Mouse (Mus musculus): ENCODE measurements around the gene Uck2.

- TF ChIP-seq POLR2A (IDR thresholded peaks at IDR 0.05; ENCODE audit: low read depth, low read length) = no peak
- TF ChIP-seq CTCF (IDR thresholded peaks at IDR 0.05; ENCODE audit: extremely low read depth, insufficient read depth, insufficient read length, insufficient replicate concordance) = no peak
These were observed 11.5 kb downstream of the Uck2 start for GRCm38 (mm10) chr1:167273380-167274163.

All from spleen, adult 2 months (tissue).